Mouse (Mus musculus): ENCODE data around the gene Arfgef2.

- TF ChIP-seq POLR2AphosphoS2 (IDR thresholded peaks at IDR 0.05; ENCODE audit: low read length): no peak
- TF ChIP-seq POLR2A (IDR thresholded peaks at IDR 0.05; ENCODE audit: control insufficient read depth in 1 of 2, insufficient read depth in 1 of 2, low read depth in 1 of 2, low read length in 2 of 2, poor library complexity in 1 of 2): no peak
- TF ChIP-seq ZC3H11A (IDR thresholded peaks at IDR 0.05; ENCODE audit: low read depth, low read length): no peak
- no peak for TF ChIP-seq MAX (IDR thresholded peaks at IDR 0.05; ENCODE audit: low read length)
- TF ChIP-seq EP300 (IDR thresholded peaks at IDR 0.05; ENCODE audit: low read depth in 1 of 2, low read length in 2 of 2): no peak
- no peak for TF ChIP-seq CTCF (IDR thresholded peaks at IDR 0.05 in 2 of 3, conservative IDR thresholded peaks at IDR 0.05 in 1 of 3; ENCODE audit: control insufficient read depth in 1 of 3, insufficient read depth in 1 of 3, low read depth in 2 of 3, low read length in 3 of 3, poor library complexity in 1 of 3, severe bottlenecking in 1 of 3)
- TF ChIP-seq GATA1 (IDR thresholded peaks at IDR 0.05; ENCODE audit: low read depth, low read length): no peak
- TF ChIP-seq NRF1 (IDR thresholded peaks at IDR 0.05; ENCODE audit: insufficient read depth, low read depth, low read length, poor library complexity, severe bottlenecking): no peak
- TF ChIP-seq KAT2A (conservative IDR thresholded peaks at IDR 0.05; ENCODE audit: low read depth, low read length): no peak
- no peak for TF ChIP-seq UBTF (IDR thresholded peaks at IDR 0.05; ENCODE audit: borderline replicate concordance, insufficient read depth, low read depth, low read length)
- no peak for TF ChIP-seq E2F4 (IDR thresholded peaks at IDR 0.05; ENCODE audit: borderline replicate concordance, low read depth, low read length)
- TF ChIP-seq CHD2 (IDR thresholded peaks at IDR 0.05; ENCODE audit: low read length): no peak
Measured at GRCm38 (mm10) chr2:166771396-166771795, 34.0 kb upstream of the Arfgef2 start.
